Mouse (Mus musculus) kidney, postnatal 14 days (tissue): ENCODE measurements around the gene Umod.
A peak's percentile ranks its signal among the peaks of the same experiment; 100 is the strongest.

Experiments used
- DNase-seq: peaks from one replicate; pipeline ENCODE4 v3.0.0; 2022; ENCODE audit warnings: mixed read lengths

The Umod gene

DNA sequence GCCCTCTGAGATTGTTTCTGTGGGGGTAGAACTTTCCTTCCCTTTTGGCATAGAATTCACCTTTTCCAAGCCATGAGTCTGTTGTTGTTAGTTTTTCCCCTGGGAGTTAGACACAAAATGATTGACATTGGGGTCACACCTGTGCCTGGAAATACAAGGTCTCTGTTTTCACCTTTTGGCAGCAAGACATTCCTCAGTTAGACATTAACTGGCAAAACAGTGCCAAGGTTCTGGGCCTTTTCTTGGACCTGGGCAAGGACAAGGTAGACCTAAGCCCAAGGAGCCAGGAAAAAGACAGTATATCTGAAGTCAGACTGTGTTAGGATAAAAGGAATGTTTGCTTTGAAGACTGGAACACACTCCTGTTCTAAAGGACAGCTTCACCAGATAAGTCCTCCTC lies at the start of gene Umod:
TSS of gene Umod (minus strand) at position 27 of the 400 bp plus-strand sequence.
- peak; percentile 85 for DNase-seq

DNA sequence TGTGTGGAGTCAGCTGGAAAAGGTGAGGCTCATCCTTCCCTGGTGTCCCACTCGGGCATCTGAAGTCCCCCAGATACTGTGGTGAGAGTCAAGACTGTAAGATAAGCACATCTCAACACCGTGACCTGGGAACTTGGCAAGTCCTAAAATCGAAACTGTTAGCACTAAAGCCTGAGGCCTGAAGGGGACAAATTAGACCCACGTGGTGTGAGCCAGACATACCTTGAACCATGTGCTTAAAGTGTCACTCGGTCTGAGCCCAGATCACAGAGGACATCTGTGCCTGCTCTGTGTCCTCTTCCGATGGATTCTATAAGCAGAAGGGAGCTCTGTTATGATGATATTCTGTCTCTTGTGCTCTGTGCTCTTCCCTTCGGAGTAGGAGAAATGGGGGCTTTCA lies 49.5 kb upstream of the Umod start:
- no peak for DNase-seq

DNA sequence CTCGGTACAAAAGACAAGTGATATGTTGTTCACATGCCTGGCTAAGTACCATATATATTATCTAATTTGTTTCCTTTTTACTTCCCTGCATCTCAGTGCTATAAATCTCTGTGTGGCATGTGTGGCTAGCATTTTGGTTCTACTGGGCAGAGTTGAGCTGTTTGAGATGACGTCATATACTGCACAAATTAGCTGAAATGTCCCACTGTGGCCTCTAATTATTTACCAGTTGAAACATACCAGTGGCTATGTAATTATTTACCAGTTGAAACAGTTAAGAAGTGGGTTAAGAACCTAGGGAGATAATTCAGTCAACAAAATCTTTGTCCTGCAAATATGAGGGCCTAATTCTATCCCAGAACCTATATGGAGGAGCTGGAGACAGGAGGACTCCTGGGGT lies 48.5 kb upstream of the Umod start:
- no peak for DNase-seq

DNA sequence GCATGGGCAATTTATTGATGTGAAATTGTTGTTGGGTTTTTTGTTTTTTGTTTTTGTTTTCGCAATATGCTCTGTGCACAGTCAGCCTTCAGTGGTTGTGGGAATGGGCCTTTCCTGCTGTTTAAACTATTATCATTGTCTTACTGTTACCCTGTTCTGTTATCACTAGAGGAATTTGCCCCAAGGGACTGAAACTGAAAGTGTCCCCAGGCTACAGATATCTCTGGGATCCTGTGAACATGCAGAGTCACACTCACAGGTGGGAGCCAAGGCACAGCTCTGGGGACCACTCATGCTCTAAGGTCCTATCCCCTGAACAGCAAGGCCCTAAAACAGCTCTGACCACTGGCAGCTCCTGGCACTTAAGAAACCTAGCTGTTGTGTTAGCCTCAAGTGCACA lies 48.1 kb upstream of the Umod start:
- no peak for DNase-seq

DNA sequence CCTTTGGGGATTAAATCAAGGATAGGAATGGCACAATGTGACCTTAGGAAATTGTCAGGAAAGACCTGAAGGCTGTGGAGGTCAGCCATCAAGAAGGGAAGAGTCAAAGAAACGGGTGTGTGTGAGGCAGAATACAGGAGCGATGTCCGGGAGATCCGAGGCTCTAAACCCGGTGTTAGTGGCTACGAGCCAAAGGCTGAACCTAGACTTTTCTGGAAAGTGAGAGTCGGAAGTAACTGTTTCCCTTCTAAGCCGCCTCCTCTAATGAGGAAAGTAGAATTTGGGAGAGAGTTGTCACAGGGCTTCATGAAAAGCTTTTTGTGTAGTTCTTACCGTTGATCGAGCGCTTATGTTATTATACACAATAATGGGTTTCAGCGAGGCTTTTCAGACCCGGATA lies 47.4 kb upstream of the Umod start:
- no peak for DNase-seq

DNA sequence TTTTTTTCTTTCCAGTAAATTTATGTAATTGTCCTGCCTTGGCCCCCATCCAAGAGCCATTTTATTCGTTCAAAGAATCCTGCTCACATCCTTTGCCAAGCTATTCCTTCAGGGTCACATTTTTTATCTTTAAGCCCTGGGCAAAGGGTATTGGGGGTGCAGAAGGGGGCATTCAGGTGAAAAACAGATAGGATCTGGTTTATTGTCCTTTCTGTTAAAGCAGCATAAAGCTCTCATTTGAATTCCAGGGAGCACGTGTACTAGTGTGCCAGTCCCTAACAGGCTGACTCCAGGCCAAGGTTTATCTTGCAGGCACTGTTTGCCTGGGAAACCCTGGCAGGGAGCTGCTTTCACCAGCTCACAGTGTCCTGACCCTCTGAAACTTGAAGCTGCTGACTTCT lies 46.8 kb upstream of the Umod start:
- DNase-seq = peak; percentile 79

DNA sequence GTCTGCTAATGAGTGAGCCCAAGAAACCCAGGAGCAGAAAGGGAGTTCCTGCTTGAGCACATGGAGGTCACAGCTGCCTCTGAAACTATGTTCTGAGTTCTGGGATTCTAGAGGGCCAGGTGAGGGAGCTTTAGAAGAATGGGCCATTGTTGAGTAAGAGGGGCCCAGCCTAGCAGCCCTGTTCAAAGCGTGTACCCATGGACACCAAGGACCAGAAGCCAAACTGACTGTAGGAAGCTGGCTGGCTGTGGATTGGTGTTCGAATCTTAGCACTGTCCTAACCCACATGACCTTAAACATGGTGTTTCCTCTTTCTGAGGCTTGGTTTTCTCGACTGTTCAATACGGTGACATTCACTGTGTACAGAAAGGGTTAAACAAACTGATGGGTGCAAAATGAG lies 44.3 kb upstream of the Umod start, which contains the start of gene Pdilt:
TSS of gene Pdilt (minus strand) at position 101 of the 400 bp plus-strand sequence.
- DNase-seq = no peak

DNA sequence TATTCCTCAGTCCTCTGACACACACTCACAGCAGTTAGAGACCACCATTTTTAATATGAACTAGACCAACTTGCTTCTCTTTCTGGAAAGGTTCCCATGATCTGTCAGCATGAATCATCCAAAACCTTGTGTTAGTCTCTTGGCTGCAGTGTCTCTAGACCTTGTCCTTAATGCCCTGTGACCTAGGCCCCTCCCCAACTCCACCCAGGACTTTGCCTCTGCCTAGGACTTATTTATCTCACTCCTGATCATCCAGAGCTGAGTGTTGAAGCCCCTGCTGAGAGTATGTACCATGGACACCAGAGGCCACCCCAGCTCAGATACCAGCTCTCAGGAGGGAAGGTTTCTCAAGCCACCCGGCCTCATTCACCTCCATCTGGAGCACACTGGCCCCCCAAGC lies 43.3 kb upstream of the Umod start:
- peak; percentile 71 for DNase-seq

DNA sequence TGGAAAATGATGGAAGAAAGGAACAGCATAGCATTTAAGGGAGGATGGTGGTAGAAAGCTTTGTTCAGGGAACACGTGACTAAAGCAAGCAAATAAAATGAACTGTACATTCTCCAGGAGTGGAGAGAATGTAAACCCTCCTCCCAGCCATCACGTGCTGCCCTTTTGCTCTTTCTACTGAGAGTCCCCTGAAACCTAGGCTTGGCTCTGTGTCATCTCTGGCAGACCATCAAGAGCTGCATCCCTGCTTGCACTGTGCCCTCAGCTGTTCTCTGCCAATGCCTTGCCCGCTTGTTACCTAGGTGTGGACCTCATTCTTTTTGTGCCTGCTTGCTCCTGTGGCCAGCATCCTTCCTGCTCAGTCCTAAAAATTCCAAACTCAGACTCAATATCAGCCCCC lies 42.7 kb upstream of the Umod start:
- DNase-seq = peak; percentile 87

DNA sequence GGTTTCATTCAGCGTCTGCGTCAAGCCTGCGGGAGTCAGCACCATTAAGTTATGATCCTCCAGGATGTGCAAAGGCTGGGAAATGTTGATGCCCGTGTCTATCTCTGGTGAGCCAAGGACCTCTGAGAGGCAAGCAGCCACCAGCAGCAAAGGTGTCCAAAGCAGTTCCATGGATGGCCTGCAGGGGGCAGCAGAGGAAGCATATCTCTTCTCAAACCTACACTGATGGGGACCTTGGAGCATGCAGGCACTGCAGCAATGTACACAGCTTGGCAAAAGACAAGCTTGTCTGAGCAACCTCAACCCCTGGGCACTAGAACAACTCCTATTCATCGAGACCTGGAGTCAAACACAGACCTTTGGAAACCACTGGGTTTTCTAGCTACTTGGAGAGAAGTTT lies 40.6 kb upstream of the Umod start:
- DNase-seq = peak; percentile 86

DNA sequence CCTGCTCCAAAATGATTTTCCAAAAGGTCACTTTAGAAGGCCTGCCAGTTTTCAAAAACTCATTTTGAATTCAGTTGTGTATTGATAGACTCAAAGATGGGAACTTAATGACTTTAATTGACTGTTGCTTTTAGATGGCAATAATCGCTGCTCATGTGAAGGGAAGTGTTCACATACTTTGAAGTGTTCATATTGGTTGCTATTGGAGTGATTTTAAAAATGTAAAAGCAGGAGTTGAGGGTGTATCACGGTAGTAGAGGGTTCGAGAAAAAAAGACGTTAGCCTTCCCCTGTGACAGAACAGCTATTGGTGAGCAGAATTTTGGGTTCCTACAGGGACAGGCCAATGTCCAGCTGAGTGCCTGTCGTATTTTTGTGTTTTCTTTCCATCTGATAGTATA lies 40.1 kb upstream of the Umod start, which contains the start of gene Acsm5:
TSS of gene Acsm5 (plus strand) at position 301 of the 400 bp plus-strand sequence.
- no peak for DNase-seq

DNA sequence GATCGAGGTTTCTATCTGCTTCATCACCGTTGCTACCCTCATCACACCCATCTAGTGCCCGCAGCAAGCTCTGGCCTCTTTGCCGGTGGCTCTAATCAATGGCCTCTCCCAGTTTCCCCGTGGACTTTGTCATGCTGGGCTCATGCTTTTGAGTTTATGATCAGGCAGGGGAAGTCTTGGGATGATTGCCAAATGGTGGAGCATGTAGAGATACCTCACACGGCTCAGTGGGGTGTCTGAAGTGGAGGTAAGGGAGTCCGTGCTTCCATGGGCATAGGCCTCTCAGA lies 37.1 kb upstream of the Umod start:
- DNase-seq = no peak

DNA sequence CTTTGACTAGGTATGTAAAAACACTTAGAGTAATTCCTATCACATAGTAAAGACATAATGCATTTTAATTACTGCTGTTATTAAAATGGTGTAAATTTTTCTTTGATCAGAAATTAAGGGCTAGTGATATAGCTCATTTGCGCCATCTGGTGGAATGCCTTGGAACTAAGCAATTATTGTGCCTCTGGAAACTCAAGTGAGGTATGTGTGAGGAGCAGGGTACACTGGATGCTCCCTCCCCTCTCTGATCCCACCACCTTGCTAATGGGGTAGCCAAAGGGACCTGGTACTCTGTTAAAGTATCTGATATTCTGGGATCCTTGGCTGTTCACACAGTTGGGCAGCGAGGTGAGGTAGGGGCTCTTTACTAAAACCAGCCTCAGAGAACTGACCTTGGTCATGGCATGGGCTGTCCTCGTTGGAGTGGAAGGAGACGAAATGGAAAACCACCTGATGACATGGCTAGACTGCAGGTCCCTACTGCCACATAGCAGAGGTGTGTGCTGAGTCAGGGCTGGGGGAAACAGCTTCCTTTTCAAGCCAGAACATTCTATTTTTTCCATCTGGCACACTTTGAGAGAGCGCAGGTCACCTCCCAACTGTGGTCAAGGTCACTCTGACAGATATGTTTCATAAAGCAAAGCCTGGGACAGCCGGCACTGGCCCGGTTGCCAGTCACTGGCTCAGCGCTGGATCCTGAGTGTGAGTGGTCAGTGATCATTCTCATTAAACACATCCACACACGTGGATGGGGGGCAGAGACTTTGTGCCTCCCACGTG lies 36.6 kb upstream of the Umod start:
- DNase-seq = peak; percentile 58

DNA sequence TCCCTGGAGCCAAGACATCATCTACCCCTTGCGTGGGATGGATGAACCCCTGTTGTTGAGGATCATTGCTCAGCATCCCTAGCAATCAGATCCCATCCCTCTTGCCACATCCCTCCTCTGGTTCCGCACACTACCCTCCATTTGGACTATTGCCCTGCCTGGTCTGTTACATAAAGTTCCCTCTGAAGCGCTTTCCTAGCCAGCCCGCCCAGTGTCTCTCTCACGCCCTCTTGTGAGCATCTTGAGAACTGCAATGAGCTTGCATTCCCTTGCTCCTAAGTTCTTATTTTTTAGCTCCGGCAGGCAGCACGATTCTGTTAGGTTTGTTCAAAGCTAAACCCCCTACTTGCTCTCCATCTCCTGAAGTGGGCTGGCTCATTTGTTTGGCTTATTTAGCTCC lies 34.0 kb upstream of the Umod start:
- peak; percentile 85 for DNase-seq

DNA sequence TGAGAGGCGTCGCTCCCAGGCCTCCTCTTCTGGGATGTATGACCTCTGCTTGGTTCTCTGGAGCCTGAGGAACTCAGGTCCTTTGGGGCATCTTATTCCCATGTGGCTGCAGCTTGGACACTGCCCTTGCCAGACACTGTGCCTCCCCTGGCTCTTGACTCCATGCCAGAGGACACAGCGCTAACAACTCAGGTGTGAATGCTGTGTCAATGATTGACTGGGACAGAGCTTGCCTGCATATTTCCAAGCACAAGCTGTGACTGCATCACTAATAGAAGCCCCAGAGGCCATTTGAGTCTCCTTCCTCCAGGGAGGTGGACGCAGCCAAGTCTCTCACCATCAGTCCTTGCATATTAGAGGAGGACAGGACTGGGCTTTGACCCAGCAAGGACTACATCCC lies 32.1 kb upstream of the Umod start:
- DNase-seq = peak; percentile 94

DNA sequence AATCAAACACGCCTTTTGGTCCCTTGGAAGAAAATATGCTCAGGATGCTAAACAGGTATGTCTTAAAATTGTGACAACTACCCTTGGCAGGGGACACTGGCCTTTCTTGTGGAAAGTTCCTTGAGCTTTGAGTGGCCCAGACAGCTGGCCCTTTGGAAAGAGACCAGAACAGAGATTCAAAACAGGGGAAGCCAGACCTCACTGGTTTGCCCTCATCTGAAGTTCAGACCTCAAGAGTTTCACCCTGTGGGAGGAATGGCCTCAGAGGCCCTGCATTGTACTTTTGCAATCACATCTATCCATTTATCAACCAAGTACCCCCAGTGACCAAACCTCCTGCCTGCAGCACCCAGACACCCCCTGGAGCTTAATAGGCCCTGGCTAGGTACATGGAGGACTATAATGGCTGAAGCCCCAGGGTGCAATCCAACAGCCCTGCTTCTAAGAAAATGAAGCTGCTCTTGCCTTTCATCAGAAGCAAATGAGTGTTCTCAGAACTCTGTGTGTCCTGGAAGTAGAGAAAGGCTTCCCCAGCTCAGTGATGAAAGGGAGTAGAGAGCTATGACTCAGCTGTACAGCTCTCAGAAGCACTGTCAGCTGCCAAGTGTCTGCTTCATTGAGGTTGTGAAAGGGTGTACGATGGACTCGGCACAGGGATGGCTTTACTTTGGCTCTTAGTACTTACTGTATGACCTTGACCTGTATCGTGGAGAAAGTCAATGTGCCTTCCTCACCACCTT lies 11.1 kb upstream of the Umod start:
- DNase-seq = no peak

DNA sequence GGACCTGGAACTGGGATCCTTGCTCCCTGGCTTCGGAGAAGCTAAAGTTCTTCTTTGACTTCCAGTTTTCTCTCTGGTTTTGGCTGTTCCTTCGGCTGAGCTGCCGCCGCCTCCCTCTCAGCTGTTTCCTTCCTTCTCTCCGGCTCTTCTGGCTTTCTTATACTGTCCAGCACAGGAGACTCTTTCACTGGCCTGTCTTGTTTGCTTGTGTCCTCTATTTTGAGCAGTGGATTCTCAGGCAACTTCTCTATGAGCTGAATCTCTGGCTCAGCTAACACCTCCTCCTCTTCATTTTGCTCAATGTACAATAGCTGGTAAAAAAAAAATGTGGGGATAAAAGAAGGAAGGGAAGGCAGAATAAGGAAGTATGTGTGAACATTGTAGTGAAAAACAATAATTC lies 7.6 kb upstream of the Umod start:
- DNase-seq = no peak

DNA sequence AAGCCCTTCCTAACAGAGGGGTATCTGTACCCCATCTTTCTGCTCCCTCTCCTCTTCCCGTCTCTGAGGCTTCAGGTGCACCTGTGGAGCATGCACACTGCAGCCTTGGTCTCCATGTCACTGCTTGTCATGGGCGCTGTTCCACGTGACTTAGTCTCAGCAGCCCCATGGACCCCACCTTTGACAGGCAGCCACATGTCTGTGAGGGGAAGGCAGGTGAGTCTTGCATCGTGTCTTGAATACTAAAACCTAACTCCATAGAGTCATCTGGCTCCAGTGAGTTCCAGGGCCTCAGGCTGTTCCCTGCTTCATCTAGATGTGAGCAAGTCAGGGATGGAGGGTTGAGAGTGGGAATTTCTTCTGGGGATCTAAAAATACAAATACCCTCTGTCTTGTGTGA lies 5.1 kb upstream of the Umod start:
- peak; percentile 25 for DNase-seq

DNA sequence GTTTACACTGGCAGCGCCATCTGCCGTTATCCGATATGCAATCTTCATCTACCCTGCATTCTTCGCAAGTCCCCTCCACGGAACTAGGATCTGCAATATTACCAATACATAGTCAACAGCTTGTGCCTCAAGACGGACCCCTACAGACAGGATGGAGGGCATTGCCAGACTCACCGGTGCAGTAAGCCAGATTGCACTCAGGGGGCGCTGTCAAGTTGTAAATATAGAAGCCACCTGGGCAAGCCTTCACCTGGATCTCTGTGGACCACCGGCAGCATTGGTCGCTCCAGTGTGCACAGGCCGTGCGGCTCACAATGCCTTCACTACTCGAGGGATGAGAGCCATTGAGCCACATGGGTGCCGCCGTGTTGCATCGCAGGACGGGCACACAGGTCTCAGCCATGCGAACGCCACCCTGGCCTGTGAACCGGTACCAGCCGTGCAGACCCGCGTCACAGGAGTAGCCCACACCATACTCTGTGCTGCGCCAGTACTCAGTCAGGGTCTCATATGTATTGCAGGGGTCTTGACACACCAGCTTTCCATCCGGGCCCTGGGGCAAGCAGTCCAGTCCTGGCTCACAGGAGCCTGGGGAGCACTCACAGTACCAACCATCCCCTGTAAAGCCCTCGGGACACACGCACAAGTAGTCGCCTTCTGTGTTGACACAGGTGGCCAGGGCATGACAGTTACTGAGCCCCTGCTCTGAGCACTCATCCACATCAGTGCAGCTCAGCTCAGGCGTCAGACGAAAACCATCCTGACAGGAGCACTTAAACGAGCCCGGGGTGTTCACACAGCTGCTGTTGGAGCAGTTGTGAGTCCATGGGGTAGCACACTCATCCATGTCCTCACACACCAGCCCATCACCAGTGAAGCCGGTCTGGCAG lies 2.3 kb downstream of the Umod start:
- DNase-seq = peak; percentile 57

DNA sequence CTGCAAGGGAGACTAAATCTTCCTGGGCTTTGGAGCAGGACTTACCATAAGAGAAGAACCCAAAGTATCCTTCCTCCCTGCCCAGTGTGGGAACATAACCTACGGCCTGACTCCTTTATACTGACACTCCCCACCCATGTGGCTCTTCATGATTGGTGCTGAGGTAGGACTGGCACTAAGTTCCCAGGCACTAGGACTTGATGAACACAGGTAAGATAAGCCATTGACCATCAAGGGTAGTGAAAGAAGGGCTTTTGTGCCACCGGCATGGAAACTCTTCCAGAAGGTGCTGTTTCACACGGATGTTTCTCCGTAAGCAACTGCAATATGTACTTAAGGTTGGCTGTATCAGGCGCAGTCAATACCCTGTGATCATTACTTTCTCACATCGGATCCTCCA lies 19.9 kb downstream of the Umod start, which contains the start of gene Gp2:
TSS of gene Gp2 (minus strand) at position 101 of the 400 bp plus-strand sequence.
- DNase-seq = no peak

DNA sequence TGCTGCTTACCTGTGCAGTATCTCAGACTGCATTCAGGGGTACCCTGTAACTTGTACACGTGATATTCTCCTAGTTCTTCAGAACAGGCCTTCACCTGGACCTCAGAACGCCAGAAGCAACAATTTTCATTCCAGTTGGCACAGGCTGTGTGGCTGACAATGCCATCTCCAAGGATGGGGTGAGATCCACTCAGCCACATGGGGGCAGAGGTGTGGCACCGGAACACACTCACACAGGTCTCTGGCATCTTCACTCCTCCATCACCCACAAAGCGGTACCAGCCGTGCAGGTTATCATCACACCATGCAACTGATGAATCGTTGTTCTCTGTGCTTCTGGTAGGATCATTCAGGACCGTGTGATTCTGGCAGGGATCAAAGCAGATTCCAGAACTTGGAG lies 24.9 kb downstream of the Umod start:
- DNase-seq = peak; percentile 20

DNA sequence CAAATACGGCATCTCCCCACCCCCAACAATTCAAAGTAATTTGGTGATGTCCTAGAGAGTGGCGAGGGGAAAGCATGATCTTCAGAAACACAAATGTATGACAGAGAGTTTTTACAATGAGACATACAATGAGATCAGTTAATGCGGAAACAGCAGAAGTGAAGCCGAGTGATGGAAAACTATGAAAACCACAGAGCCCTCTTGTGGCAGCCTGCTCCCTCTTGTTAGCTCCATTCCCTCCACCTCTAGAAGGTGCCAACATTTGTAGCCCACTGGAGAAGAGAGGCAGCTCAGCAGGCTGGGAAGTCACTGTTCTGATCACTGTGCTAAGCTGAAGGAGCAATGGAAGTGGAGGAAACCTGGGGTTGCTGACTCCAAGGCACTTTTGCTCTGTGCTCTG lies 35.2 kb downstream of the Umod start:
- no peak for DNase-seq

DNA sequence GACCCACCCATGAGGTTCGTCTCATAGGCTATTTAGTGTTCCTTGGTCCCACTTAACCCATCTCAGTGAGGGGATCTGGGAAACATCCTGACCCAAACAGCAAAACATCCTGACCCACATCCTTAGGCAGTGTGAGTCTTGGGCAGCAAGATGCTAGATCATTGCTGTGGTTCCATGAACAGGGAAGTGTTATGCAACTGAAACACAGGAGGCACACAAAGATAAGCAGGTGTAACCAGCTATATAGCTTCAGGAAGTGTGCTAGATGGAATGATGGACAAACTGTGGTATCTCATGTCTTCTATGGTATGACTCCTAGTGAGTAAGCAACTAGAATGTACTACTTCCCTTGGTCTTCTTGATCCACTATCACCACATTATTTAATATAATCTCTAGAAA lies 37.1 kb downstream of the Umod start:
- DNase-seq = no peak
